Mouse (Mus musculus): ENCODE measurements around the gene Barhl1. TPM values are rescaled to one million over a fixed set of nuclear protein-coding genes. Genes with fewer than 3 reads are reported as not detected.

Gene Barhl1
- total RNA-seq (2014; rRNA removed) (0.38 and 0.57 TPM in 2 replicates), polyA plus RNA-seq (2015; fragmentation: Nextera tagmentation; extraction: Ambion mirVana) (0.16 and 1.0 TPM in 2 replicates)

DNA sequence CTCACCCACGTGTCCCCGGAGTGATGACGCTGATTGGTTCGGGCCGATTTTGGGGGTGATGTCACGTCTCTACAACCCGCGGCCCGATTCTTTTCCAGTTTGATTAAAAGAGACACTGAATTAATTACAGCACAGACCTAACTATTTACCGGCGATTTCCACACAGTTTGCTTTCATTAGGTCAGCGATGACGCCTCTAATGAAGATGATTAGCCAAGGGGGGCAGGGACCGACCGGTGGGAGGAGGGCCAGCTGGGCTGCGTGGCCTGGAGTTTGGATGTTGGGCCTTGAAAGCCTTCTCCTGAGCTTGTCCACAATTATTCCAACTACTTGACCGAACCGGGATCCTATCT lies at the start of gene Barhl1:
Gene Barhl1 (minus strand): TSS at position 156 of the 353 bp plus-strand sequence.
- 2% methylated on average over 18 of the region's 18 CpGs for WGBS
- no peak for ATAC-seq
- peak; percentile 51 for DNase-seq
- Histone ChIP-seq H3K4me2 (ENCODE audit: low read depth) (no peak within 1 kb of the TSS), H3K4me1 (ENCODE audit: insufficient read depth) (0 out of 2 replicates have a peak, but pooled peaks cover 6% of the 10 kb centered on the region), H3K27ac (ENCODE audit: low read depth, low read length) (no peak within 1 kb of the TSS), H3K4me3 (ENCODE audit: low read depth, low read length) (no peak within 1 kb of the TSS), H3K9me3 (ENCODE audit: low read length) (no peaks in the 10 kb centered on the region), H3K9ac (no peak within 1 kb of the TSS), H3K27me3 (ENCODE audit: insufficient read depth, low read length) (peaks cover 76% of the 10 kb centered on the region), H3K36me3 (ENCODE audit: insufficient read depth) (no peaks in the 10 kb centered on the region)
- TF ChIP-seq CTCF (IDR thresholded peaks at IDR 0.05; ENCODE audit: low read depth): no peak

DNA sequence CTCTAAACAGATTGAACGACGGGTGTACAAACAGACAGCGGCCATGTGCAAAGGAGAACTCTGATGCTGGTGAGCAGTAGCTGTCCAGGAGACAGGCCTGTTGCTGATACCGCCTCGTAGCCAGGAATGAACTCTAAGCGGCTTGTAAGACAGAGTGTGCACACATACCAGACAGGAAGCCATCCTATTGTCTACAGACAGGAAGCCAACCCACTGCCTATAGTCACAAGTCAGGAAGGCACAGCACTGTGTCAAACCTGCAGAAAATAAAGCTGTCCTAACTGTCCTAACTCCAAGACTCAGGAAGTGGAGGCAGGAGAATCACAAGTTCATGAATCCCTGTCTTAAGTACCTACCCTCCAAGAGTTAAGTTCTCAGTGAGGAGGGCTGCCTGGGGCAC lies 47.1 kb upstream of the Barhl1 start:
- no peak overlapping the region for H3K27ac ChIP-seq (ENCODE audit: low read depth, low read length)
- H3K27me3 ChIP-seq (ENCODE audit: insufficient read depth, low read length): no peaks in the 10 kb centered on the region
- H3K9me3 ChIP-seq (ENCODE audit: low read length): no peaks in the 10 kb centered on the region
- DNase-seq (no peak), ATAC-seq (no peak)
- H3K4me1 ChIP-seq (ENCODE audit: insufficient read depth): no peaks in the 10 kb centered on the region
- TF ChIP-seq CTCF (IDR thresholded peaks at IDR 0.05; ENCODE audit: low read depth): no peak
- H3K4me3 ChIP-seq (ENCODE audit: low read depth, low read length): no peak overlapping the region
- 91% methylated on average over 6 of the region's 6 CpGs for WGBS
- H3K9ac ChIP-seq: no peak overlapping the region
- H3K36me3 ChIP-seq (ENCODE audit: insufficient read depth): no peaks in the 10 kb centered on the region
- no peak overlapping the region for H3K4me2 ChIP-seq (ENCODE audit: low read depth)

DNA sequence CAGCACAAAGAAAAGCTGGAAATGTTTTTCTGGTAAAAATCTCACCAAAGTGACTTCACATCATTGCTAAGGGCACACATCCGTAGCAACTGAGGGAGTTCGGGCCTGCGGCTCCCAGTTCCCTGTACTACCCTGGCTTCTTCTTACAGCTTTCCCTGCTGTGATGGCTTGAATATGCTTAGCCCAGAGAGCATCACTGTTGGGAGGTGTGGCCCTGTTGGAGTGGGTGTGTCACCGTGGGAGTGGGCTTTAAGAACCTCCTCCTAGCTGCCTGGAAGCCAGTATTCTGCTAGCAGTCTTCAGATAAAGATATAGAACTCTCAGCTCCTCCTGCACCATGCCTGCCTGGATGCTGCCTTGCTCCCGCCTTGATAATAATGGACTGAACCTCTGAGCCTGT lies 45.2 kb upstream of the Barhl1 start:
- ATAC-seq: no peak
- WGBS: 71% methylated on average over 5 of the region's 5 CpGs
- Histone ChIP-seq H3K27me3 (ENCODE audit: insufficient read depth, low read length) (no peaks in the 10 kb centered on the region), H3K4me2 (ENCODE audit: low read depth) (no peak overlapping the region), H3K9me3 (ENCODE audit: low read length) (no peaks in the 10 kb centered on the region), H3K4me3 (ENCODE audit: low read depth, low read length) (no peak overlapping the region), H3K4me1 (ENCODE audit: insufficient read depth) (no peaks in the 10 kb centered on the region), H3K9ac (no peak overlapping the region), H3K27ac (ENCODE audit: low read depth, low read length) (no peak overlapping the region), H3K36me3 (ENCODE audit: insufficient read depth) (no peaks in the 10 kb centered on the region)
- no peak for TF ChIP-seq CTCF (IDR thresholded peaks at IDR 0.05; ENCODE audit: low read depth)
- no peak for DNase-seq

DNA sequence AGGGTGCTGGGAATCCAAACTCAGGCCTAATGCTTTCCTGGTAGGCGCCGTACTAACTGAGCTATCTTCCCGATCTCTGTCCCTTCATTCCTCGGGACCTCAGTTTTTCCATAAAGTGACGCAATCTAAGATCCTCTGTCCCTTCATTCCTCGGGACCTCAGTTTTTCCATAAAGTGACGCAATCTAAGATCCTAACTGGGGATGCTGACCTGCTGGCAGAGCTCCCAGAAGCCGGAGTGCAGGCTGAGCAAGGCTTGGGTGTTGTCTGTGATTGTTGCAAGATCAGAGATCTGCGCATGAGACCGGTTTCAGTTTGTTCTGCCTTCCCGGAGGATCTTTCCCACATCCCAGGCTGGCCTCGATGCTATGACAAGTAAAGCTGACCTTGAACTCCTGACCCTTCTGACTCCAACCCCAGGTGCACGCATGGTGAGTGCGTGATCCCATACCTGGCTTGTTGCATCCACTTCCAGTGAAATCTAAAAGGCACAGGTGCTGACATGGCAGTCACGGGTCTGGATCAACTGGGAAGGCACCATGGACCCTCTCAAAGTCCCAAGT lies 44.6 kb upstream of the Barhl1 start:
- WGBS: 90% methylated on average over 15 of the region's 15 CpGs

DNA sequence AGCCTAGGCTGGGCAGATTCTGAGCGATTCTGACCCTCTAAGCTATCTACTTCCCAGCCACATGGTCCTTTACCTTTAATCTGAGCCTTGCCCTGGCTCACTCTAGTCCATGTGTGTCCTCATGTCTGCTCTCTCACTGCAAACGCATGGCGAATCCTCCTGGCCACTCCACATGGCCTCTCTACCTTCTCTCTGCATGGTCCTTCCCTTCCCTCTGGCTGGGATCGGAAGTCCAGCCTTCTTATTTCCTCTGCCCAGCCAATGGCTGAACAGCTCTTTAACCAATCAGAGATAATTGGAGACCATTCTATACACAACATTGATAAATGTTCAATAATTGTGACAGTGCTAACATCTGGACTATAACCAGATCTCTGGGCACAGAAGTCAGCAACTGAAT lies 40.4 kb upstream of the Barhl1 start:
- no peaks in the 10 kb centered on the region for H3K27me3 ChIP-seq (ENCODE audit: insufficient read depth, low read length)
- no peak overlapping the region for H3K4me3 ChIP-seq (ENCODE audit: low read depth, low read length)
- H3K9ac ChIP-seq: no peak overlapping the region
- H3K9me3 ChIP-seq (ENCODE audit: low read length): no peaks in the 10 kb centered on the region
- ATAC-seq (no peak), DNase-seq (no peak)
- no peak overlapping the region for H3K4me2 ChIP-seq (ENCODE audit: low read depth)
- H3K27ac ChIP-seq (ENCODE audit: low read depth, low read length): no peak overlapping the region
- no peaks in the 10 kb centered on the region for H3K36me3 ChIP-seq (ENCODE audit: insufficient read depth)
- no peaks in the 10 kb centered on the region for H3K4me1 ChIP-seq (ENCODE audit: insufficient read depth)
- TF ChIP-seq CTCF (IDR thresholded peaks at IDR 0.05; ENCODE audit: low read depth): no peak
- 86% methylated on average over 4 of the region's 4 CpGs for WGBS

More for the DNA sequence above, 44.6 kb upstream of the Barhl1 start:
- no peak overlapping the region for H3K4me2 ChIP-seq (ENCODE audit: low read depth)
- no peak for ATAC-seq
- no peak overlapping the region for H3K9ac ChIP-seq
- no peak for TF ChIP-seq CTCF (IDR thresholded peaks at IDR 0.05; ENCODE audit: low read depth)
- no peaks in the 10 kb centered on the region for H3K36me3 ChIP-seq (ENCODE audit: insufficient read depth)
- no peak overlapping the region for H3K4me3 ChIP-seq (ENCODE audit: low read depth, low read length)
- H3K27ac ChIP-seq (ENCODE audit: low read depth, low read length): no peak overlapping the region
- no peaks in the 10 kb centered on the region for H3K4me1 ChIP-seq (ENCODE audit: insufficient read depth)
- no peak for DNase-seq
- H3K9me3 ChIP-seq (ENCODE audit: low read length): no peaks in the 10 kb centered on the region
- H3K27me3 ChIP-seq (ENCODE audit: insufficient read depth, low read length): no peaks in the 10 kb centered on the region

DNA sequence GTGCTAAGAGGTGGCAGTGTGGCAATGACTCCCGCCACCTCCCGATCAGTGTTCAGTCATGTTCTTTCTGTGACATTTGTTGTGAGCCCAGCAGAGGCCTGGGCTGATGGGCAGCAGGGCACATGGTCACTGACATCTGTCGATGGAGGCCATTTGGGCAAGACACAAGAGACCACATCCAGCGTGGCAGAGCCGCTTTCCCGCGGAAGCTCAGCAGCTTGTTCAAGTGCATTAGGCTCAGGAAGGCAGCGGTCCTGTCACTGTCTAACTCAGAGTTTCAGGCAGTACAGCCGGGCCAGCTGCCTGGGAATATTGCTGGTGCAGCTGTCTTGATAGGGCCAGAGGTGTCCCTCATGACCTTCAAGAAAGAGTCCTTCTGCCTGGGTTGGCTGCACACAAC lies 38.1 kb upstream of the Barhl1 start:
- WGBS: 71% methylated on average over 9 of the region's 9 CpGs
- no peak for ATAC-seq
- no peaks in the 10 kb centered on the region for H3K36me3 ChIP-seq (ENCODE audit: insufficient read depth)
- H3K4me2 ChIP-seq (ENCODE audit: low read depth): no peak overlapping the region
- no peak overlapping the region for H3K27ac ChIP-seq (ENCODE audit: low read depth, low read length)
- H3K4me3 ChIP-seq (ENCODE audit: low read depth, low read length): no peak overlapping the region
- no peaks in the 10 kb centered on the region for H3K27me3 ChIP-seq (ENCODE audit: insufficient read depth, low read length)
- no peaks in the 10 kb centered on the region for H3K4me1 ChIP-seq (ENCODE audit: insufficient read depth)
- no peaks in the 10 kb centered on the region for H3K9me3 ChIP-seq (ENCODE audit: low read length)
- H3K9ac ChIP-seq: no peak overlapping the region
- DNase-seq: no peak
- no peak for TF ChIP-seq CTCF (IDR thresholded peaks at IDR 0.05; ENCODE audit: low read depth)

- no peaks in the 10 kb centered on the region for H3K9me3 ChIP-seq (ENCODE audit: low read length)
- no peak overlapping the region for H3K4me2 ChIP-seq (ENCODE audit: low read depth)
- H3K9ac ChIP-seq: no peak overlapping the region
- no peak overlapping the region for H3K27ac ChIP-seq (ENCODE audit: low read depth, low read length)
- H3K4me3 ChIP-seq (ENCODE audit: low read depth, low read length): no peak overlapping the region
- no peaks in the 10 kb centered on the region for H3K27me3 ChIP-seq (ENCODE audit: insufficient read depth, low read length)
- DNase-seq (no peak), ATAC-seq (no peak)
- TF ChIP-seq CTCF (IDR thresholded peaks at IDR 0.05; ENCODE audit: low read depth): no peak
- H3K4me1 ChIP-seq (ENCODE audit: insufficient read depth): no peaks in the 10 kb centered on the region
- no peaks in the 10 kb centered on the region for H3K36me3 ChIP-seq (ENCODE audit: insufficient read depth)
- 61% methylated on average over 8 of the region's 8 CpGs for WGBS
These were observed 36.5 kb upstream of the Barhl1 start for GRCm38 (mm10) chr2:28952981-28953380.
